6 mouse cellular contexts compared by ENCODE assay signal in the genomic region with DNA sequence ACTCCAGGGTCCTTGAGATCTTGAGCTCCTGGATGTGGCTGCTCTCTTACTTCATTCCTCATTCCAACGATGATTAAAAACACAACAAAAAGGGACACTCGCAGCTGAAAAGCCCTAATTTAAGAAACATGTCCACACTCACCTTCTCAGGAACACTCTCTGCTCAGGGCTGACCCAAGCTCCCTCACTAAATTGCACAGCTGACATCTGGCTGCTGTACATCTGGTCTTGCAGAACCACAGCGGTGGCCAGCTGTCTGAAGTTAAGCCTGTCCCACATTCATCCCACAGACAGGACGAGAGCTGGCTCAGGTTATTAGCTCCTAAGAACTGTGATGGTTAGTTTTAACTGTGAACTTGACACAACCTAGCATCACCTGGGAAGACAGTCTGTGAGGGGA. TPM values are rescaled to one million over a fixed set of nuclear protein-coding genes. Genes with fewer than 3 reads are reported as not detected.
"Had no signal": no experiment of that assay in that cellular context is flagged by ENCODE, and none has a peak within 500 bp of the region (broad histone marks: within the 10 kb centered on the region; RNA-seq: fewer than 3 reads in every experiment).

No protein-coding gene starts in this region.

- H3K4me3 ChIP-seq: kidney, embryonic 15.5 days; liver, embryonic 15.5 days; lung, embryonic 15.5 days; midbrain, embryonic 13.5 days had no signal

- H3K27me3 ChIP-seq: kidney, embryonic 15.5 days; liver, embryonic 15.5 days; lung, embryonic 15.5 days; midbrain, embryonic 13.5 days had no signal

- H3K4me1 ChIP-seq: kidney, embryonic 15.5 days; liver, embryonic 15.5 days; lung, embryonic 15.5 days; midbrain, embryonic 13.5 days had no signal

- H3K27ac ChIP-seq: kidney, embryonic 15.5 days; liver, embryonic 15.5 days; lung, embryonic 15.5 days; midbrain, embryonic 13.5 days had no signal

- H3K9me3 ChIP-seq: liver, embryonic 15.5 days; lung, embryonic 15.5 days; midbrain, embryonic 13.5 days had no signal

RNA-seq across cellular contexts. Expression of a gene that starts 26.3 kb away (rescaled TPM):
- total RNA-seq: megakaryocyte progenitor cell, adult 5-6 weeks had no signal
- polyA plus RNA-seq: thymus, postnatal 0 days had no signal
